Mouse (Mus musculus) neural tube, embryonic 11.5 days (tissue): Measurements from ENCODE around the gene Thbd. TPM values are rescaled to one million over a fixed set of nuclear protein-coding genes. Genes with fewer than 3 reads are reported as not detected.
A peak's percentile ranks its signal among the peaks of the same experiment; 100 is the strongest.

Source experiments
- ATAC-seq: fragments of 200-750 bp; cut with Nextera tagmentation; 2 replicates; pipeline ENCODE4 v1.8.0; 2017; ENCODE audit warnings: moderate number of reproducible peaks, mild to moderate bottlenecking, moderate TSS enrichment, moderate library complexity; ENCODE audit not compliant: insufficient read depth, low FRiP score, low TSS enrichment
- DNase-seq: peaks from one replicate; pipeline ENCODE4 v3.0.0-alpha.2; 2015; ENCODE audit warnings: low spot score
- H3K27ac ChIP-seq: fragments of 300-500 bp; sonication (generic); 2 replicates; pipeline ENCODE4 v1.5.1; 2014; ENCODE audit warnings: low read depth, mild to moderate bottlenecking, low read length
- H3K27me3 ChIP-seq: fragments of 300-500 bp; sonication (generic); 2 replicates; pipeline ENCODE4 v1.6.1; 2014; ENCODE audit warnings: mild to moderate bottlenecking, low read length, mixed read lengths; ENCODE audit not compliant: control insufficient read depth, insufficient read depth
- H3K36me3 ChIP-seq: fragments of 300-500 bp; sonication (generic); 2 replicates; pipeline ENCODE4 v1.6.1; 2014; ENCODE audit warnings: mild to moderate bottlenecking, low read length, moderate library complexity, mixed read lengths; ENCODE audit not compliant: control insufficient read depth, insufficient read depth
- H3K4me1 ChIP-seq: fragments of 300-500 bp; sonication (generic); 2 replicates; pipeline ENCODE4 v1.6.1; 2014; ENCODE audit warnings: low read length, mixed read lengths; ENCODE audit not compliant: control insufficient read depth, insufficient read depth
- H3K4me2 ChIP-seq: fragments of 300-500 bp; sonication (generic); 2 replicates; pipeline ENCODE4 v1.6.1; 2014; ENCODE audit warnings: low read depth, mild to moderate bottlenecking, moderate library complexity
- H3K4me3 ChIP-seq: fragments of 300-500 bp; sonication (generic); 2 replicates; pipeline ENCODE4 v1.5.1; 2014; ENCODE audit warnings: low read depth, low read length
- H3K9ac ChIP-seq: fragments of 300-500 bp; sonication (generic); 2 replicates; pipeline ENCODE4 v1.6.1; 2014; ENCODE audit warnings: mild to moderate bottlenecking, low read length
- H3K9me3 ChIP-seq: fragments of 300-500 bp; sonication (generic); 2 replicates; pipeline ENCODE4 v1.6.1; 2016; ENCODE audit warnings: low read length; ENCODE audit not compliant: control insufficient read depth
- WGBS: fragments of 180-500 bp; shearing (Covaris S2); extraction: QIAGEN DNeasy Blood & Tissue Kit; methylation state at CpG from one replicate; pipeline ENCODE4 v1.1.7; 2014; 5-methylcytosine and 5-hydroxymethylcytosine counted together
- polyA plus RNA-seq: library from polyadenylated mRNA; unstranded; fragments of >200 nt; fragmentation: Nextera tagmentation; extraction: Ambion mirVana; gene quantifications from 2 replicates; pipeline ENCODE4 v1.2.1, GENCODE M21; 2014

Gene Thbd
- polyA plus RNA-seq, 1 experiment from 2014 or later = 6.4 TPM

- peaks cover 17% of the 10 kb centered on the region for H3K4me1 ChIP-seq
- no peak overlapping the region for H3K4me3 ChIP-seq
- no peaks in the 10 kb centered on the region for H3K9me3 ChIP-seq
- no peak overlapping the region for H3K27ac ChIP-seq
- H3K4me2 ChIP-seq = no peak overlapping the region
- peak; percentile 72 for DNase-seq
- peak; percentile 73; the same call in 1 of the 2 replicates for ATAC-seq
- WGBS = 30% methylated on average over 9 of the region's 9 CpGs
- no peak overlapping the region for H3K9ac ChIP-seq
- no peaks in the 10 kb centered on the region for H3K36me3 ChIP-seq
- peaks cover 34% of the 10 kb centered on the region for H3K27me3 ChIP-seq
Measured at GRCm38 (mm10) chr2:148409141-148409540, 1.2 kb upstream of the Thbd start.

- DNase-seq = no peak
- H3K4me3 ChIP-seq = no peak overlapping the region
- H3K9me3 ChIP-seq = no peaks in the 10 kb centered on the region
- H3K36me3 ChIP-seq = no peaks in the 10 kb centered on the region
- H3K4me1 ChIP-seq = peaks cover 17% of the 10 kb centered on the region
- no peak overlapping the region for H3K4me2 ChIP-seq
- peak; percentile 2; the same call in 1 of the 2 replicates for ATAC-seq
- no peak overlapping the region for H3K9ac ChIP-seq
- WGBS = 18% methylated on average over 6 of the region's 6 CpGs
- peaks cover 34% of the 10 kb centered on the region for H3K27me3 ChIP-seq
- no peak overlapping the region for H3K27ac ChIP-seq
Measured at GRCm38 (mm10) chr2:148408761-148409120, 753 bp upstream of the Thbd start.

GRCm38 (mm10) chr2:148406971-148407869 lies 768 bp downstream of the Thbd start:
- WGBS = 5% methylated on average over 55 of the region's 55 CpGs

GRCm38 (mm10) chr2:148406160-148406970 lies 1.6 kb downstream of the Thbd start:
- 12% methylated on average over 34 of the region's 34 CpGs for WGBS
- no peak overlapping the region for H3K27ac ChIP-seq
- H3K4me2 ChIP-seq = peak overlapping the region; percentile 61
- peak overlapping the region; percentile 33; the same call in 1 of the 2 replicates for H3K4me3 ChIP-seq
- peaks cover 34% of the 10 kb centered on the region for H3K27me3 ChIP-seq
- peaks cover 17% of the 10 kb centered on the region for H3K4me1 ChIP-seq
- no peaks in the 10 kb centered on the region for H3K36me3 ChIP-seq
- no peaks in the 10 kb centered on the region for H3K9me3 ChIP-seq
- peak; percentile 45 for DNase-seq
- H3K9ac ChIP-seq = no peak overlapping the region
- no peak for ATAC-seq

More at GRCm38 (mm10) chr2:148406971-148407869, 768 bp downstream of the Thbd start:
- Histone ChIP-seq H3K4me3 (peak overlapping the region; percentile 33), H3K36me3 (no peaks in the 10 kb centered on the region), H3K9ac (peak overlapping the region; percentile 35; the same call in 1 of the 2 replicates), H3K9me3 (no peaks in the 10 kb centered on the region), H3K4me2 (peak overlapping the region; percentile 61), H3K4me1 (peaks cover 17% of the 10 kb centered on the region), H3K27ac (no peak overlapping the region), H3K27me3 (peaks cover 34% of the 10 kb centered on the region)
- peak; percentile 40 for DNase-seq
- ATAC-seq = peak; percentile 46

GRCm38 (mm10) chr2:148404906-148405305 lies 3.1 kb downstream of the Thbd start:
- Histone ChIP-seq H3K4me1 (peaks cover 17% of the 10 kb centered on the region), H3K9me3 (no peaks in the 10 kb centered on the region), H3K27me3 (peaks cover 34% of the 10 kb centered on the region), H3K4me2 (no peak overlapping the region), H3K27ac (no peak overlapping the region), H3K36me3 (no peaks in the 10 kb centered on the region), H3K4me3 (no peak overlapping the region), H3K9ac (no peak overlapping the region)
- DNase-seq = no peak
- no peak for ATAC-seq
- WGBS = 76% methylated on average over 5 of the region's 5 CpGs

GRCm38 (mm10) chr2:148402227-148402626 lies 5.8 kb downstream of the Thbd start:
- DNase-seq = no peak
- Histone ChIP-seq H3K36me3 (no peaks in the 10 kb centered on the region), H3K4me2 (no peak overlapping the region), H3K4me1 (peaks cover 5% of the 10 kb centered on the region), H3K27ac (no peak overlapping the region), H3K9me3 (no peaks in the 10 kb centered on the region), H3K9ac (no peak overlapping the region), H3K4me3 (no peak overlapping the region), H3K27me3 (peaks cover 16% of the 10 kb centered on the region)
- WGBS = 83% methylated on average over 1 of the region's 1 CpGs
- no peak for ATAC-seq

- H3K4me1 ChIP-seq = no peaks in the 10 kb centered on the region
- WGBS = 89% methylated on average over 5 of the region's 5 CpGs
- H3K4me2 ChIP-seq = no peak overlapping the region
- no peak overlapping the region for H3K4me3 ChIP-seq
- no peak for ATAC-seq
- H3K9me3 ChIP-seq = no peaks in the 10 kb centered on the region
- no peaks in the 10 kb centered on the region for H3K36me3 ChIP-seq
- no peak overlapping the region for H3K9ac ChIP-seq
- H3K27me3 ChIP-seq = peaks cover 21% of the 10 kb centered on the region
- DNase-seq = no peak
- H3K27ac ChIP-seq = no peak overlapping the region
Measured at GRCm38 (mm10) chr2:148398901-148399685, 8.9 kb downstream of the Thbd start.

- H3K4me2 ChIP-seq = no peak overlapping the region
Measured at GRCm38 (mm10) chr2:148397784-148398100, 10.2 kb downstream of the Thbd start.

More at GRCm38 (mm10) chr2:148397784-148398100, 10.2 kb downstream of the Thbd start:
- Histone ChIP-seq H3K36me3 (no peaks in the 10 kb centered on the region), H3K9me3 (no peaks in the 10 kb centered on the region), H3K9ac (no peak overlapping the region), H3K27ac (no peak overlapping the region), H3K4me1 (no peaks in the 10 kb centered on the region), H3K4me3 (no peak overlapping the region), H3K27me3 (peaks cover 23% of the 10 kb centered on the region)
- DNase-seq (no peak), ATAC-seq (no peak)
- 95% methylated on average over 1 of the region's 1 CpGs for WGBS
